Mouse (Mus musculus) hindbrain, postnatal 0 days (tissue): ENCODE measurements at regions not wholly inside any gene's neighbourhood (a gene's known extent, or its start where the extent isn't known, plus 50 kb on each side); places are given as distances from the start of the nearest gene placed in this dataset.

ENCODE experiments used
- ATAC-seq: fragments of 200-750 bp; cut with Nextera tagmentation; 2 replicates; pipeline ENCODE4 v1.8.0; 2017; ENCODE audit warnings: mild to moderate bottlenecking, moderate TSS enrichment, moderate library complexity
- DNase-seq: peaks from one replicate; pipeline ENCODE4 v3.0.0-alpha.2; 2015; ENCODE audit warnings: low spot score
- H3K27ac ChIP-seq: fragments of 300-500 bp; sonication (generic); 2 replicates; pipeline ENCODE4 v1.5.1; 2014; ENCODE audit warnings: mild to moderate bottlenecking
- H3K27me3 ChIP-seq: fragments of 300-500 bp; sonication (generic); 2 replicates; pipeline ENCODE4 v1.6.1; 2014; ENCODE audit warnings: low read length, mixed read lengths; ENCODE audit not compliant: insufficient read depth
- H3K36me3 ChIP-seq: fragments of 300-500 bp; sonication (generic); 2 replicates; pipeline ENCODE4 v1.6.1; 2014; ENCODE audit warnings: low read length, mixed read lengths; ENCODE audit not compliant: insufficient read depth
- H3K4me1 ChIP-seq: fragments of 300-500 bp; sonication (generic); 2 replicates; pipeline ENCODE4 v1.6.1; 2014; ENCODE audit warnings: antibody characterized with exemption, low read length, mixed read lengths; ENCODE audit not compliant: insufficient read depth
- H3K4me2 ChIP-seq: fragments of 300-500 bp; sonication (generic); 2 replicates; pipeline ENCODE4 v1.6.1; 2014; ENCODE audit warnings: low read depth, mild to moderate bottlenecking, low read length, moderate library complexity, mixed read lengths
- H3K4me3 ChIP-seq: fragments of 300-500 bp; sonication (generic); 2 replicates; pipeline ENCODE4 v1.5.1; 2014; ENCODE audit warnings: low read length
- H3K9ac ChIP-seq: fragments of 300-500 bp; sonication (generic); replicated peaks from 2 replicates; pipeline ENCODE4 v1.6.1; 2014; ENCODE audit warnings: mild to moderate bottlenecking, low read length, moderate library complexity, mixed read lengths
- H3K9me3 ChIP-seq: fragments of 300-500 bp; sonication (generic); 2 replicates; pipeline ENCODE4 v1.6.1; 2016; ENCODE audit warnings: low read length, mixed read lengths
- CTCF ChIP-seq: IDR thresholded peaks from 2 replicates; pipeline ENCODE4 v1.5.1; 2016; ENCODE audit warnings: antibody characterized with exemption, control low read depth, low read depth
- WGBS: fragments of 180-500 bp; shearing (Covaris S2); extraction: QIAGEN DNeasy Blood & Tissue Kit; methylation state at CpG from one replicate; pipeline ENCODE4 v1.1.7; 2014; 5-methylcytosine and 5-hydroxymethylcytosine counted together

DNA sequence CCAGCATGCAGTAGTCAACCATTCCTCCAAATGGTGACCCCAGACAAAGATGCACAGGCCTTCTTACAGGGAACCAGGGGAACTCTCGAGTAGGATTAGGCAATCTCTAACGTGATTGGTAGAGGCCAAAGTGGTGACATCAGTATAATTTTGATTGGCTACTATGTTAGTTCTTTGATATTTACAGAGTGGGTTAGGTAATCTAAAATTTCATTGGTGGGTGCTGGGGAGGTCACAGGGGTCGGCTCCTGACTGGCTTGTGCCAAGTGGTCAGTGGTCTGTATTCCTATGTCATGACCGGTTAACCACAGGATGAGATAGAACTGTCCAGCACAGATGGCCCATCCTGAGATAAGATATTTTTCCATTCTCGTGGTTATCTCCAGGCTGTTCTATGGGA is 74.6 kb upstream of the Foxn3 start:
- Histone ChIP-seq H3K36me3 (no peaks in the 10 kb centered on the region), H3K9me3 (no peaks in the 10 kb centered on the region), H3K27me3 (no peaks in the 10 kb centered on the region), H3K9ac (no peak overlapping the region), H3K4me1 (peaks cover 11% of the 10 kb centered on the region; the same call in 1 of the 2 replicates), H3K4me3 (no peak overlapping the region), H3K4me2 (no peak overlapping the region), H3K27ac (no peak overlapping the region)
- no peak for TF ChIP-seq CTCF
- DNase-seq (no peak), ATAC-seq (no peak)
- WGBS: 94% methylated on average over 5 of the region's 5 CpGs

DNA sequence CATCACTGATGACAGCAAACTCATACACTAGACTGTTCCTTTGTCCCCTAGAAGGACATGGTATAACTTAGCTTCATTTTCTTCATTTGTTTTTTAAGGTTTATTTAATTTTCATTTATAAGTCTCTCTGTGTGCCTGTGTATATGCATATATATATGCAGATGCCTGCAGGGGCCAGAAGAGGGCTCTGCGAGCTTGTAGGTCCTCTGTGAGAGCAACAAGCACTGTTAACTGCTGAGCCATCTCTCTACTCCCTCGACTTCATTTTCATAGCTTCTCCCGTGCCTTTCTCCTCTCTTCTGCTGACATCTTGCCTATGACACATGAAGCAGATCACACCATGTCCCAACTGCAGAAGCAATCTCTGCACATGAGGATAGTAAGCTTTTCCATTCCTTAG is 72.9 kb upstream of the Foxn3 start:
- 90% methylated on average over 3 of the region's 3 CpGs for WGBS
- peaks cover 11% of the 10 kb centered on the region; the same call in 1 of the 2 replicates for H3K4me1 ChIP-seq

DNA sequence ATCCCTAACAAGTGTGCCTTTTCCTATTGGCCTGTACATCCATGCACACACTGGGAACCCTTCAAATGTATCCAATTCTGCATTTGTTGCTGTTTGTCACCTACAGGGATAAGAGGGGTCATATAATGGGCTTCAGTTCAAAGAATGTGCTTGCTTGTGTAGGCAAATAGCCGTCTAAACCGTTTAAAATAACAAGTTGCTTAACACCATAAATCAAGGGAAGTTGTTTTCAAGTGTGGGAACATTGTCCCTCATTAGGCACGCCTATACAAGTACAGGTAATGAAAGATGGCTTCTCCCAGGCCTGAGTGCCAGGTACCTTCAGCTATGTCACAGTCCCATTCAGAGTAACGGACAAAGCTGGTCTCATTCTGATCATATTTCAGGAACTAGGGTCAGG is 72.0 kb upstream of the Foxn3 start:
- Histone ChIP-seq H3K36me3 (no peaks in the 10 kb centered on the region), H3K27ac (no peak overlapping the region), H3K9ac (no peak overlapping the region), H3K27me3 (no peaks in the 10 kb centered on the region), H3K4me2 (no peak overlapping the region), H3K4me1 (peaks cover 5% of the 10 kb centered on the region; the same call in 1 of the 2 replicates), H3K4me3 (no peak overlapping the region), H3K9me3 (no peaks in the 10 kb centered on the region)
- ATAC-seq (no peak), DNase-seq (no peak)
- TF ChIP-seq CTCF: no peak
- WGBS: 85% methylated on average over 4 of the region's 4 CpGs

More for the DNA sequence above, 72.9 kb upstream of the Foxn3 start:
- Histone ChIP-seq H3K27ac (no peak overlapping the region), H3K36me3 (no peaks in the 10 kb centered on the region), H3K27me3 (no peaks in the 10 kb centered on the region), H3K9ac (no peak overlapping the region), H3K9me3 (no peaks in the 10 kb centered on the region), H3K4me3 (no peak overlapping the region), H3K4me2 (no peak overlapping the region)
- peak; percentile 21; the same call in 1 of the 2 replicates for TF ChIP-seq CTCF
- DNase-seq (peak; percentile 20), ATAC-seq (no peak)

- H3K9ac ChIP-seq: no peak overlapping the region
- H3K4me3 ChIP-seq: no peak overlapping the region
- no peaks in the 10 kb centered on the region for H3K27me3 ChIP-seq
- no peak overlapping the region for H3K27ac ChIP-seq
- no peak for ATAC-seq
- no peak overlapping the region for H3K4me2 ChIP-seq
- H3K4me1 ChIP-seq: no peaks in the 10 kb centered on the region
- H3K36me3 ChIP-seq: no peaks in the 10 kb centered on the region
- 97% methylated on average over 4 of the region's 4 CpGs for WGBS
- no peak for TF ChIP-seq CTCF
- no peak for DNase-seq
- no peaks in the 10 kb centered on the region for H3K9me3 ChIP-seq
Observed at GRCm38 (mm10) chr12:99634726-99635125, 71.3 kb upstream of the Foxn3 start.

- no peak for TF ChIP-seq CTCF
- Histone ChIP-seq H3K4me1 (no peaks in the 10 kb centered on the region), H3K36me3 (no peaks in the 10 kb centered on the region), H3K4me3 (no peak overlapping the region), H3K9me3 (no peaks in the 10 kb centered on the region), H3K27me3 (no peaks in the 10 kb centered on the region), H3K27ac (no peak overlapping the region), H3K9ac (no peak overlapping the region), H3K4me2 (no peak overlapping the region)
- WGBS: 91% methylated on average over 10 of the region's 10 CpGs
- DNase-seq (no peak), ATAC-seq (no peak)
Observed at GRCm38 (mm10) chr12:99633678-99634077, 70.3 kb upstream of the Foxn3 start.

DNA sequence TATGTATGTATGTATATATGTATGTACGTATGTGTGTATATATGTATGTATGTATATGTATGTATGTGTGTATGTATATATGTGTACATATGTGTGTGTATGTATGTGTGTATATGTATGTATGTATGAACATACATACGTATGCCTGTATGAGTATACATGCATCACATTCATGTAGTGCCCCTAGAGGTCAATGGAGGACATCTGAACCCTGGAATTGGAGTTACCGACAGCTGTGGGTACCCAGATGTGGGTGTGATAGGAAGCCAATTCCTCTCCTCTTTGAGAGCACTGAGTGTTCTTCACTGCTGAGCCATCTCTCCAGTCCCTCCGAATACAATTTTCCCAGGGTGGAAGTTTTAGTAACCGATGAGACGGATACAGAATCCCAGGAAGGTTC is 69.6 kb upstream of the Foxn3 start:
- Histone ChIP-seq H3K27ac (no peak overlapping the region), H3K4me3 (no peak overlapping the region), H3K4me1 (no peaks in the 10 kb centered on the region), H3K9me3 (no peaks in the 10 kb centered on the region), H3K27me3 (no peaks in the 10 kb centered on the region), H3K36me3 (no peaks in the 10 kb centered on the region), H3K9ac (no peak overlapping the region), H3K4me2 (no peak overlapping the region)
- ATAC-seq (no peak), DNase-seq (no peak)
- WGBS: 95% methylated on average over 6 of the region's 6 CpGs
- no peak for TF ChIP-seq CTCF

GRCm38 (mm10) chr12:99629606-99630005 is 66.2 kb upstream of the Foxn3 start:
- WGBS: 95% methylated on average over 4 of the region's 4 CpGs
- Histone ChIP-seq H3K36me3 (no peaks in the 10 kb centered on the region), H3K27ac (no peak overlapping the region), H3K4me3 (no peak overlapping the region), H3K27me3 (no peaks in the 10 kb centered on the region), H3K9ac (no peak overlapping the region), H3K9me3 (no peaks in the 10 kb centered on the region), H3K4me2 (no peak overlapping the region), H3K4me1 (no peaks in the 10 kb centered on the region)
- ATAC-seq (no peak), DNase-seq (no peak)
- 0 out of 2 replicates have a peak, but pooled peaks have one; percentile 5 for TF ChIP-seq CTCF
